Mouse (Mus musculus) C2C12 (cell line): ENCODE results near the gene Xpnpep2. TPM values are rescaled to one million over a fixed set of nuclear protein-coding genes. Genes with fewer than 3 reads are reported as not detected.

Experiments
- H3K27me3 ChIP-seq: one replicate; pipeline ENCODE4 v1.6.1; 2011; ENCODE audit not compliant: control insufficient read depth, insufficient read depth, insufficient read length
- H3K36me3 ChIP-seq: one replicate; pipeline ENCODE4 v1.6.1; 2011; ENCODE audit not compliant: control insufficient read depth, insufficient read depth
- H3K4me3 ChIP-seq: one replicate; pipeline ENCODE4 v1.5.1; 2011; ENCODE audit warnings: mild to moderate bottlenecking, control low read depth; ENCODE audit not compliant: poor library complexity, insufficient read depth, severe bottlenecking
- H3K79me2 ChIP-seq: one replicate; pipeline ENCODE4 v1.6.1; 2011; ENCODE audit not compliant: control insufficient read depth, insufficient read depth
- H3K79me3 ChIP-seq: one replicate; pipeline ENCODE4 v1.6.1; 2011; ENCODE audit warnings: low read depth, control low read depth
- H3ac ChIP-seq: one replicate; pipeline ENCODE3; 2011; ENCODE audit warnings: low read depth; ENCODE audit not compliant: control insufficient read depth, insufficient read length
- CEBPB ChIP-seq: IDR thresholded peaks from one replicate; pipeline ENCODE4 v1.6.1; 2011; ENCODE audit warnings: low read depth, mild to moderate bottlenecking, control low read depth, moderate library complexity
- CTCF ChIP-seq: IDR thresholded peaks from one replicate; pipeline ENCODE4 v1.5.1; 2011; ENCODE audit not compliant: control insufficient read depth, insufficient read depth, insufficient read length
- FOSL1 ChIP-seq: IDR thresholded peaks from one replicate; pipeline ENCODE4 v1.8.0; 2011; ENCODE audit warnings: mild to moderate bottlenecking, low read length; ENCODE audit not compliant: poor library complexity, insufficient read depth, severe bottlenecking
- MAX ChIP-seq: IDR thresholded peaks from one replicate; pipeline ENCODE4 v1.6.1; 2011; ENCODE audit warnings: mild to moderate bottlenecking, control low read depth
- MYOD1 ChIP-seq: IDR thresholded peaks from one replicate; pipeline ENCODE4 v1.6.1; 2011; ENCODE audit warnings: low read depth; ENCODE audit not compliant: control insufficient read depth, insufficient read length
- MYOG ChIP-seq: IDR thresholded peaks from one replicate; pipeline ENCODE4 v1.6.1; 2011; ENCODE audit not compliant: control insufficient read depth, insufficient read length; ENCODE audit errors: extremely low read depth
- USF1 ChIP-seq: IDR thresholded peaks from one replicate; pipeline ENCODE4 v1.6.1; 2011; ENCODE audit warnings: low read depth, mild to moderate bottlenecking, control low read depth, moderate library complexity
- polyA plus RNA-seq: library from polyadenylated mRNA; unstranded; fragments of >200 nt; fragmentation: generic; extraction: Trizol; gene quantifications from one replicate; pipeline ENCODE4 v1.2.1, GENCODE M21; 2012; ENCODE audit warnings: missing spikeins

The Xpnpep2 gene
- polyA plus RNA-seq, 1 experiment: 0.11 TPM

- Histone ChIP-seq H3ac (no peak overlapping the region), H3K79me2 (no peaks in the 10 kb centered on the region)
- peak; percentile 23 for TF ChIP-seq CEBPB
- TF ChIP-seq MYOD1: no peak
Observed at GRCm38 (mm10) chrX:48119294-48119693, 10.8 kb downstream of the Xpnpep2 start.

GRCm38 (mm10) chrX:48124132-48125071 lies 15.9 kb downstream of the Xpnpep2 start:
- no peaks in the 10 kb centered on the region for H3K27me3 ChIP-seq
- no peak overlapping the region for H3K4me3 ChIP-seq
- no peaks in the 10 kb centered on the region for H3K79me3 ChIP-seq
- no peaks in the 10 kb centered on the region for H3K36me3 ChIP-seq
- no peaks in the 10 kb centered on the region for H3K79me2 ChIP-seq
- TF ChIP-seq MYOD1: no peak
- no peak for TF ChIP-seq USF1
- no peak for TF ChIP-seq MAX
- TF ChIP-seq CEBPB: no peak
- TF ChIP-seq FOSL1: no peak
- no peak for TF ChIP-seq MYOG
- peak; percentile 20 for TF ChIP-seq CTCF
- no peak overlapping the region for H3ac ChIP-seq

More at GRCm38 (mm10) chrX:48119294-48119693, 10.8 kb downstream of the Xpnpep2 start:
- no peak overlapping the region for H3K4me3 ChIP-seq
- no peaks in the 10 kb centered on the region for H3K79me3 ChIP-seq
- no peaks in the 10 kb centered on the region for H3K27me3 ChIP-seq
- H3K36me3 ChIP-seq: no peaks in the 10 kb centered on the region

- H3K79me2 ChIP-seq: no peaks in the 10 kb centered on the region
Observed at GRCm38 (mm10) chrX:48126903-48127476, 18.5 kb downstream of the Xpnpep2 start.

GRCm38 (mm10) chrX:48127502-48128218 lies 19.1 kb downstream of the Xpnpep2 start:
- no peaks in the 10 kb centered on the region for H3K79me3 ChIP-seq
- no peaks in the 10 kb centered on the region for H3K79me2 ChIP-seq
- no peak overlapping the region for H3K4me3 ChIP-seq
- TF ChIP-seq USF1 (no peak), CEBPB (no peak), MYOD1 (no peak), MYOG (no peak), CTCF (no peak), MAX (no peak), FOSL1 (no peak)
- H3K27me3 ChIP-seq: no peaks in the 10 kb centered on the region
- H3ac ChIP-seq: no peak overlapping the region
- H3K36me3 ChIP-seq: no peaks in the 10 kb centered on the region

More at GRCm38 (mm10) chrX:48126903-48127476, 18.5 kb downstream of the Xpnpep2 start:
- Histone ChIP-seq H3K79me3 (no peaks in the 10 kb centered on the region), H3ac (no peak overlapping the region), H3K4me3 (no peak overlapping the region), H3K36me3 (no peaks in the 10 kb centered on the region), H3K27me3 (no peaks in the 10 kb centered on the region)
- no peak for TF ChIP-seq MYOD1
- no peak for TF ChIP-seq MAX
- TF ChIP-seq CTCF: no peak
- TF ChIP-seq FOSL1: no peak
- no peak for TF ChIP-seq USF1
- no peak for TF ChIP-seq MYOG
- no peak for TF ChIP-seq CEBPB

- H3K79me2 ChIP-seq: no peaks in the 10 kb centered on the region
- no peaks in the 10 kb centered on the region for H3K79me3 ChIP-seq
- TF ChIP-seq MYOD1: no peak
- TF ChIP-seq MYOG: no peak
- TF ChIP-seq FOSL1: no peak
- no peak for TF ChIP-seq CEBPB
- no peak for TF ChIP-seq CTCF
- no peak for TF ChIP-seq MAX
- TF ChIP-seq USF1: no peak
- H3ac ChIP-seq: no peak overlapping the region
- H3K27me3 ChIP-seq: no peaks in the 10 kb centered on the region
- H3K36me3 ChIP-seq: no peaks in the 10 kb centered on the region
- H3K4me3 ChIP-seq: no peak overlapping the region
Observed at GRCm38 (mm10) chrX:48129167-48129566, 20.6 kb downstream of the Xpnpep2 start.
